Mouse (Mus musculus): Measurements from ENCODE around the gene Olfr828. TPM values are rescaled to one million over a fixed set of nuclear protein-coding genes. Genes with fewer than 3 reads are reported as not detected.

Gene Olfr828
- polyA plus RNA-seq (2017; shearing (Covaris generic)): not detected

GRCm38 (mm10) chr9:18819426-18819825 is at the start of gene Olfr828:
TSS of gene Olfr828 (minus strand) at chr9:18819526.

GRCm38 (mm10) chr9:18854633-18855032 is 35.3 kb upstream of the Olfr828 start, which contains the start of gene Olfr829:
TSS of gene Olfr829 (plus strand) at chr9:18854933.

Other genes with a start within 250 kb of the Olfr828 start
- 0.46 TPM for gene Muc16, start 145.0 kb downstream of the Olfr828 start, polyA plus RNA-seq (2017; shearing (Covaris generic))
- gene Olfr24, start 55.5 kb downstream of the Olfr828 start, polyA plus RNA-seq (2017; shearing (Covaris generic)): not detected
- not detected for gene Olfr829, start 35.4 kb upstream of the Olfr828 start, polyA plus RNA-seq (2017; shearing (Covaris generic))
- not detected for gene Olfr830, start 55.2 kb upstream of the Olfr828 start, polyA plus RNA-seq (2017; shearing (Covaris generic))
- not detected for gene Olfr832, start 117.6 kb upstream of the Olfr828 start, polyA plus RNA-seq (2017; shearing (Covaris generic))
- gene Olfr834, start 168.5 kb upstream of the Olfr828 start, polyA plus RNA-seq (2017; shearing (Covaris generic)): not detected
- gene Olfr835, start 213.2 kb upstream of the Olfr828 start, polyA plus RNA-seq (2017; shearing (Covaris generic)): not detected

Measured in CD4-positive, CD25-positive, alpha-beta regulatory T cell, adult 9 weeks (primary cell).